Mouse (Mus musculus) urinary bladder, adult 2 months (tissue): ENCODE results near the gene Rimklb. TPM values are rescaled to one million over a fixed set of nuclear protein-coding genes. Genes with fewer than 3 reads are reported as not detected.
"Not testable (repeated sequence)": the region's sequence is repeated elsewhere in the genome, so short reads cannot be mapped to it uniquely, and the experiment has no call there.

Source experiments
- DNase-seq: peaks from one replicate; pipeline ENCODE4 v3.0.0; 2022; ENCODE audit warnings: low spot score
- polyA plus RNA-seq: library from polyadenylated mRNA; depleted of rRNA; stranded (reverse); fragments of >200 nt; gene quantifications from 2 replicates; pipeline ENCODE4 v1.2.3, GENCODE M21; 2012; rRNA removed

Gene Rimklb
- polyA plus RNA-seq: 0.51 and 0.93 TPM in 2 replicates

DNA sequence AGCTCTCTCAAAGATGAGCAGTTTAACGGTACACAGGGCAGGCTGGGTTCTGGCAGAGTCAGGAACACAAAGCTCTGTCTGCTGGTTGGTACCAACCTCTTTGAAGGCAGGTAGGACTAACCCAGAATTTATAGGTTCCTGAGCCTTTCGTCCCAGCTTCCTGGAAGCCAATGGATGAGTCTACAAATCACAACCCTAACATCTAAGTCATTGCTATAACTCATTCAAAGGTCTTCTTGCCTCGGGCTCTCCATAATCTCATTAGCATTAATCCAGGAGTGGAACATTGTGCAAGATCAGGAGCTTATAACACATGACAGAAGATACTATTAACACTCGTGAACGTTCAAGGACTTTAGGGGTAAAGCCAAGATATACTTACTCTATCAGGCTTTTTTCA is at the start of gene Rimklb:
TSS of gene Rimklb (minus strand) at position 101 of the 400 bp plus-strand sequence.
- no peak for DNase-seq

DNA sequence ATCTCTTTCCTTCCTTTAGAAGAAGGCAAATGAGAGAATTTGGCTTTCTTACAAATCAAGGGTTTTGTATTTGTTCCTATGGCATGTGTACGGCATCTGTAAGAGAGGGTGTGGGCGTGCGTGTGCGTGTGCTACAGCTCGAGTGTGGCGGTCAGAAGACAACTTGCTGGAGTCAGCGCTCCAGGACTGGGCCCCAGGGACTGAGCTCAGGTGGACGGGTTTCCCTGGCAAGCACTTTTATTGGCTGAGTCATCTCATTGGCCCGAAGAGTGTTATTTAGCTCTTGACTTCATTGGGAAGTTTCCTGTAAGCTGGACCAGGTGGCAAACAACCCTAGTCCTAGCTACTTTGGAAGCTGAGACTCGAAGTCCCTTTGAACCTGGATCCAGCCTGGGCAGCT is 47.4 kb upstream of the Rimklb start:
- no peak for DNase-seq

DNA sequence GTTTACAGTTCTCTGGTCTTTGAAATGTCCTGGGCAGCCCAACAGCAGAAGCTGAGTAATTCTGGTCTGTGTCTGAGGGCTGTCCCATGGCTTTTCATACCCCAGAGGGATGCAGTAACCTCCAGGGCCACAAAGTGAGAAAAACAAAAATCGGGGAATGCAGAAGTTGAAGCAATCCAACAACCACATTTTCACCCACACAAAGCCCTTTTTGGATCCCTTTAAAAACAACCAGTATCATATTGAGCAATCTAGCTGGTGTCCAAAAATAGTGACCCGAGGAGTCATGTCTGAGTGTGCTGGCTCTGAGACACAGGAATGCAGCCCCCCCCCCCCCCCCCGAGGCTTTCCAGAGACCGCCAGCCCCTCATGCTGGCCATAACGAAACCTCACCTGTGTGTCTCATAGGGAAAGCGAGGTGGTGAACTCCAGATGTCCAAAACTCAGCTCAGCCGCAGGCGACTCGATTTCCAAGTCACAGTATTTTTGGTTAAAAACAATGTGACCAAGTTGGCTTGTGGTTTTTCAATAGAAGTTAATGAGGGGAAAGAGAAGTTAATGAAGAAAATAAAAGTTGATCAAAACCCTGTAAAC is 46.8 kb upstream of the Rimklb start:
- no peak for DNase-seq

DNA sequence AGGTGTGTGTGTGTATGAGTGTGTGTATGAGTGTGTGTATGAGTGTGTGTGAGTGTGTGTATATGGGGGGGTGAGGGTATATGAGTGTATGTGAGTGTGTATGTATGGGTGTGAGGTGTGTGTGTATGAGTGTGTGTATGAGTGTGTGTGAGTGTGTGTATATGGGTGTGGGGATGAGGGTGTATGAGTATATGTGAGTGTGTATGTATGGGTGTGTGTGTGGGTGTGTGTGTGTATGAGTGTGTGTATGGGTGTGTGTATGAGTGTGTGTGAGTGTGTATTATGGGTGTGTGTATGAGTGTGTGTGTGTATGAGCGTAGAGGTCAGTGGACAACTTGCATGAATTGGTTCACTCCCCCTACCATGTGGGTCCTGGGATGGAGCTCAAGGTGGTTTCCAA is 46.1 kb upstream of the Rimklb start:
- no peak for DNase-seq

DNA sequence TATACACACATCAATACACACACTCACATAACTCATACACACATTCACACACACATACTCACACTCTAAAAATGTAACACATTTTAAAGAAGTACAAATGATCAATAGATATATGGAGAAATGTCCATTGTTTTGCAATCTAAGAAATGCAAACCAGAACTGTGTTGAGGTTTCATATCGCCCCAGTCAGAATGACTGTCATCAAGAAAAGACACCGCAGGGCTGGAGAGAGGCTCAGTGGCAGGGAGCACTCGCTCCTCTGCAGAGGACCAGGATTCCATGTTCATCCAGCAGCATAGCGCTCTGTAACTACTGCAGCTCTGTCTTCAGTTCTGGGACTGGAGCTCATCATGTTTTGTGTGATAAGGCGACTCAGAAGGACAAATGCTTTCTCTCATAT is 45.0 kb upstream of the Rimklb start:
- no peak for DNase-seq

DNA sequence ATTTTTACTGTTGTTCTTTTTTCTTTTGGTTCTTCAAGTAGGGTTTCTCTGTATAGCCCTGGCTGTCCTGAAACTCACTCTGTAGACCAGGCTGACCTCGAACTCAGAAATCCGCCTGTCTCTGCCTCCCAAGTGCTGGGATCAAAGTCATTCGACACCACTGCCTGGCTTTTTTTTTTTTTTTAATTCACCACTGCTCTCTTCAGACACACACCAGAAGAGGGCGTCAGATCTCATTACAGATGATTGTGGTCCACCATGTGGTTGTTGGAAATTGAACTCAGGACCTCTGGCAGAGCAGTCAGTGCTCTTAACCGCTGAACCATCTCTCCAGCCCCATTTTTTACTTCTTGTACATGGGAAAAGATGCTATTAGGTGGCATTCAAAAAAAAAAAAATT is 43.9 kb upstream of the Rimklb start:
- not testable (repeated sequence) for DNase-seq

DNA sequence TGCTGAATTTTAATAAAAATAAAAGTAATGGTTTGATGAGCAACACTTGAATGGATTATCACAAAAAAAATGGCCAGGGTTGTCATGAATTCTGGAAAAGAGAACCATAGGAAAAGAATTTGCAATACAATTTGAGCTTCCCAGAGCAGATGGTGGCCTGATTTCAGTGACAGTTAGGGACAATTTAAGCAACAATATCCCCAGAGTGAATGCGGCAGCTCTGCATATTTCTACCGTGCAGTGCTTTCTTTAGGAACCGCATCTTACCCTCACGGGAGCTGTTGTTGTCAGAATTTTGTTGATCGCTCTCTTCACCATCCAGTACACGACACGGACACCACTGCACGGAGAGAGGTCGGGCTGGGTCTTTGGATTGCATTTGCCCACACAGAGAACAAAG is 41.0 kb upstream of the Rimklb start:
- no peak for DNase-seq

DNA sequence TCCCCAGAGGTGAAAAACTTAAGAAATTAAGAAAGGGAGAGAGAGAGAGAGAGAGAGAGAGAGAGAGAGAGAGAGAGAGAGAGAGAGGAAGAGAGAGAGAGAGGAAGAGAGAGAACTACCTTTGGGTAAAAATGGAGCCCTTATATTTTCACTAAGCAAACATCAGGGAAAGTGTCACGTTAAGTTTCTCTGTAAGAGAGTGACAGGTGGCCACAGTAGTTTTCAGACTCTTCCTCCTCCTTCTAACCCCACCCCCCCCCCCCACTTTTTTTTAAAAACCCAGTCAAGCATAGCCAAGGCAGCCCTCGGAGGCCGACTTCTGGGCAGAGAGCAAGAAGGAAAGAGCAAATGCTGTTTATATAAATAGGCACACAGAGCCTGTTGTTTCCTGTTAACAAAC is 35.5 kb upstream of the Rimklb start:
- DNase-seq: no peak

DNA sequence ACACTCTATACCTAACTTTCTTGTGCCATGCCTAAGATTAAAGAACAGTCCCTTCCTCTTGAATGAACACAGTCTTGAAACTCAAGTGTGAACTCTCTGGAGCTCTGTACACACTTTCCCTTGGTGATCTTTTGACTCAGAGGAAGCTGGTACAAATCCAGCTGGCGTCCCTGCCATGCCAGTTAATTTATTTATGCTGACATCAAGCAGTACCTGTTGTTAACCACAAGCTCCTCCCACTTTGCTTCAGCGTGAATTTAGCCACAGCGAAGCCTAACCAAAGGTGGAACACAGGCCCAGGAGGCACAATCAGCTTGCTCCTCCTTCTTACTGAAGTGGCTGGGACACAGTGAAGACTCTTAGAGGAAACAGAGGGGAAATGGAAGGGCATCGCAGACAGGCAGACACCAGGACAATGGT is 34.3 kb upstream of the Rimklb start:
- no peak for DNase-seq

DNA sequence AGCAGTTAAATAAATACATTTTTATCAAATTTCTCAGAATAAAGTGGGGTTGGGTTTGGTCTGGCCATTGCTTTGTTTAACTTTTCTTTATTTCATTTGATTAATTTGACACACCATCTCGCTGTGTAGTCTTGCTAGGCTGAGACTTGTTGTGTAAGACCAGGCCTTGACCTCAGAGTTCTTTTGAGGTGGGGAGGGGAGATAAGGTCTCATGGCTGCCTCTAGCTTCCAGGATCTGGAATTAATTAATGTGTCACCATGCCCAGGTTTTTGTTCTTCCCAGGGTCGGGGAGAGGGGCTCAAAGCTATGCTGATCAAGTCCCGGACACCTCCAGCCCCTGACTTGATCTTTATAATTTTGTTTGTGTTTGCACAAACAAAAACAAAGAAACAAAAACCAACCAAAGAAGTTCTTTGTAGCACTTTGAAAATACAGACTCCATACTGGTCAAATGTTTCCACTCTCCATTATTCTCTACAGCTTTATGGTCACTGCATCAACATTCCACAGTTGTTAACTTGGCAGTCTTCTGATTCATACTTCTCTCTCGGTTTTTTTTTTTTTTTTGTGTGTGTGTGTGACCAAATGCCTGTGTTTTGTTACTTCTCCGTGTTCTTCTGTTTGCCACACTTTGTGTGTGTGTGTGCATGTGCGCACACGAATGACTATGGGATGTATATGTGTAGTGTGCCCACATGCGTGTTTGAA is 33.1 kb upstream of the Rimklb start:
- no peak for DNase-seq

DNA sequence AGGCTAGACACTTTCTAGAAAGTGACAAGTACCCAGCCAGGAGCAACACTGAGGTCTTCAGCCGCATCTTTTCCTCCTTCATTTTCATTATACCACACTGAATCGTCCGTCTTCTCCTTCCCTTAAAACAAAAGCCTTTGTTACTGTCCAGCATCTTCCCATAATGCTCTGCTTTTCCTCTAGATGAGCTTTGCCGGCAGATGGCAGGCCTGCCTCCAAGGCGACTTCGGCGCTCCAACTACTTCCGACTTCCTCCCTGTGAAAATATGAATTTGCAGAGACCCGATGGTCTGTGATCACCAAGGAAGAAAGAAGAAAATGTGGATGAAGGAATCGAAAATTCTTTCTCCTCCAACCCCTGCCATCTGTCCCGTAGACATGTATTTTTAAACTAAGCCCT is 29.6 kb upstream of the Rimklb start:
- DNase-seq: no peak

DNA sequence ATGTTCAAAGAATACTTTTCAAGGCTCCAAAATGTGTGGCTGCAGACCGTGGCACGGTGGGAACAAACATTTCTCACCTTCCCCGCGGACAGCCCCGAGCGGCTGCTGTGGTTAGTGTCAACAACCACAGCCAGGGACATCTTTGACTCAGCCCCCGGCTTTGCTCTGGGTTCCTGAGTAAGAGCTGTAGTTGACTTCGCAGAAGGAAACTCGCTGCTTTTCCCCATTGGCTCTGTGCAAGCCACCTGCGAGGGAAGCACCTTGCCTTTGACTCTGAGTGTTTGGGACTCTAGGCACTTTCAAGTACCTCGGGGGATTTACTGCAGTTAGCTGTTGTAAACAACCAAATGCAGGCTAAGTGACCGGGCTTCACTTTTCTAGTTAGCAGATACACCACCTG is 29.0 kb upstream of the Rimklb start:
- no peak for DNase-seq

DNA sequence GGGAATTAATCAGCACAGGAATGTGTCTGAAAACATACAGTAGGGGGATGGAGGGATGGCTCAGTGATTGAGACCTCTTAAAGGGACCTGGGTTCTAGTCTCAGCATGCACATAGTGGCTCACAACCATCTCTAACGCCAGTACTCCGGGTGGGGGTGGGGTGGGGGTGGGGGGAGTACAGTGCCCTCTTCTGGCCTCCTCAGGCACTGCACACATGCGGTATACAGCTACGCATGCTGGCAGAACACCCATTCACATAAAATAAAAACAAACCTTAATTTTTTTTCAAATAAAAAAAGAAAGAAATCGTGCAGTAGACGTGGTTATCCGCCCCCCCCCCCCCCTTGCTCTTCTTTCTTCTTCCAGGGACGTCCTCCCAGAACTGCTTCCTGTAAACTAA is 24.7 kb upstream of the Rimklb start:
- no peak for DNase-seq

DNA sequence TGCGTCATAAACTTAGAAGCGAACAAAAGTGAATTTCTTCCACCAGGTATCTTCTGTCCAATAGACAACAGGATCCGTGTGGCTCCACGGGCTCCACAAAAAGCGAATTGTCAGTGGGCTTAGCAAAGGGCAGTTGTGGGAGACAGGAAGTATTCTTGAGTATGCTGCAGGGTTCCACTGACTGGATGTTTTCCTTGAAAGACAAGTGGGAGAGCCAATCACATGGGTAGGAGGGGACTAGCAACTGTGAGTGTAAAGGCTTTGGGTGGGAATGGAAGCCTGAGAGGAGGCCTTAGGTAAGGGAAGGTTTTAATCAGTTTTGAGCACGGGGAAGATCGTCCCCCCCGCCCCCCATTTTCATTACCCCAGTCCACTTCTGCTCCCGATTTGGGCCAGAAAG is 24.0 kb upstream of the Rimklb start:
- DNase-seq: no peak

DNA sequence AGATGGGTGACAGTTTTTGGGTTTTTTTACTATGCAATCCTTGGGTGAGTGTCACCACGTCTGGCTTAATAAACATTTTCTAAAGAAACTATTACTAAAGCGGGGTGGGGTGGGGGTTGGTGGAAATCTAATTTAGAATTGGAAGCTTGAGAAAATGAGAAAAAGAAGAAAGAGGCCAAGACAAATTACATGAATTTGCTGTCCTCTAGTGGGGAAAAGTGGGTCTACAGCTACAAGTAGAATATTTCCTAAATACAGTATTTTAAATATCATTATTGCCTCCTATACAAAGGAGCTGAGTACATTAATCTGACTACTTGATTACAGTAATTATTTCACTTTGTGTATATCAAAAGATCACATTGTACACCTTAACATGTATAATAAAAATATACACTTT is 20.8 kb upstream of the Rimklb start:
- DNase-seq: no peak

DNA sequence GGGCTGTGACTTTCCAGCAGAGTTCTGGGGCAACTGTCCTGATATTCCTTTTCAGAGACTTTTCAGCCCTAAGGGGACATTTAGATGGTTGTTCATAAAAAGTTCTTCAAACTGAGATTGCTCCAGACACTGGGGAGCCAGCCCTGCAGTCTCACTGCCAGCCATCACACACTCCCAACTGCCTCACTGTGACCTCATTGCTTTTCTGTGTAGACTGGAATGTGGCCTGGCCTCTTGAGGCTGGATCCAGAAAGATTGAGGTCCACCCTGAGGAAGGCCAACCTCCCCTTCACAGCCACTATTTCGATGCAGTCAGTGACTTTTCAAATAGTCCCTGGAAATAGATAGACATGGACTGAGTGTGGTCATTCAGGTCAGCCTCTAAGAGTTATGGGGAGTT is 19.1 kb upstream of the Rimklb start:
- no peak for DNase-seq

DNA sequence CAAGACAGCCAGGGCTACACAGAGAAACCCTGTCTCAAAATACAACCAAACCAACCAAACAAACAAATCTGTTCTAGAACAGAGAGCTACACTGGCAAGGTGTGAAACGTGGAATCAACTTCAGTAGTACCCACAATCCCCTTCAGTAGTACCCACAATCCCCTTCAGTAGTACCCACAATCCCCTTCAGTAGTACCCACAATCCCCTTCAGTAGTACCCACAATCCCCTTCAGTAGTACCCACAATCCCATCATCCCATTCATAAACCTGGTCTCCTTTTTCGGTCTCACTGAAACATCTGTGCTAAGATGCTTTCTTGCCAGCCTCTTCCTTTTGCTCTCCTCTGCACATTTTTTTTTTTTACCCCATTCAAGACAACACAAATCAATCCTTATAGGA is 17.2 kb upstream of the Rimklb start:
- DNase-seq: not testable (repeated sequence)

DNA sequence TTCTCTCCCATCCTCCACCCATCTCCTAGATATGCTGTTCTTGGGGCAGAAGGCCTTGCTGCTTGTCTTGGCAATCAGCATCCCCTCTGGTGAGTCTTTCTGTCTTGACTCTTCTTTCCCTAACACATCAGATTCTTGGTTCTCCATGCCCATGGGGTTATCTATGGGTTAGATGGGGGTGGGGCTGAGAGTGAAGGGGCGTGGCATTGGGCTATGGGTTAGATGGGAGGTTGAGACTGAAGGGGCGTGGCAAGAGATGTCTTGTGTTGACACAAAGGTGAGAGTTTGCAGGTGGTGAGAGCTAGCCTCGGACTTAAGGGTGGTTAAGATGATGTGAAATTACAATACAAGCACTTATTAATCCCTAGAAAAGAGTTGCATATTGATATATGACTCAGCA is 15.8 kb upstream of the Rimklb start:
- no peak for DNase-seq

DNA sequence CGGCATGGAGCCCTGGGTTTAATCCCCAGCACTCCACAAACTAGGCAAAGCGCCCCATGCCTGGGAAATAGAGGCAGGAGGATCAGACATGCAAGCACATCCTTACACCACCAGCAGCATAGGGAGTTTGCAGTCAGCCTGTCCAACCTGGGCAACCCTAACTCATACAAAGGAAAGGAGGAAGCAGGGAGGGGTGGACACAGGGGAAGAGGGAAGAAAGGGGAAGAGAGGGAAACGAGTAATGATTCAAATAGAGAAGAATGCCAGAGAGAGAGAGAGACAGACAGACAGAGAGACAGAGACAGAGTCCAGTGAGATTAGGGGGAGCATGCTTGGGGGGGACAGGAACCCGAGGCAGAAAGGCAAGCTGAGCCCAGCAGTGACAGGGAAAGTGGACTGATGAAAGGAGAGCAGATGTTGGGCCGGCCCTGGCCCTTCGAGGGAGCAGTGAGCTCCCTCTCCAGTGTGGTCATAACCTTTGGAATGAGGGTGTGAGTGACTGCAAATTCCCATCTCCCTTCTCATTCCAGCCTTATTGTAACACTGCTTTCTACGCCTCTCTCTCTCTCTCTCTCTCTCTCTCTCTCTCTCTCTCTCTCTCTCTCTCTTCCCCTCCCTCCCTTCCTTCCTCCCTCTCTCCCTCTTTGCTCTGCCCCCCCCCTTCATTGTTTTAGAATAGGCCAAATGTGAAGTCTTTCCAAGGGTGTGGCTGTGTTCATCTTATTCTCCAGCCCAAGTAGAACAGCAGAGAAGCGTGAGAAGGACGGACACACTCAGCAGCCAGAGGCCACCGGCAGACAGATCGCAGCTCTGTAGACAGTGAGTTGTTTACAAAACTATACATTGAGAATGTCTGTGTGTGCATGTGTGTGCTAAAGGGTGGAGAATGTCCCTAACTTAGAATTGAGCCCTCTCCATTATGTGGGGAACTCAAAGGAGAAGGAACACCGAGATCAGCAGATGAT is 14.6 kb upstream of the Rimklb start:
- DNase-seq: no peak

DNA sequence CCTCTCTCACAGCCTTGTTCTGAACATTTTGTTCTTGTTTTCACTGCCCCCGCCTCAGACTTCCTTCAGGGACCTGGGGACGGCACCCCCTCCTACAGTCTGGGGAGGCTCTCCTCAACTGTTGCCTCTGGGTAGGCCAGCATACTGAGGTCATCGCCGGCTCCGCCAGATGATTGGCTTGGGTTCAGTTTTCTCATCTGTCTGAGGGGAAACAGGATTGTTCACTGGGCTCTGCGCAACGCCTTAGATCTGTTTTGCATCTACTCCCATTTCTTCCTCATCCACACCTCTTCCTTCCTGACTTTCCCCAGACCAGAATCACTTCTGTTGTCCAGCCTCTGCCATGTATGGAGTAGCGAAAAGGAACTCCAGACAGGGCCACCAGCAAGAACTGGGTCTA is 9.9 kb upstream of the Rimklb start:
- no peak for DNase-seq

DNA sequence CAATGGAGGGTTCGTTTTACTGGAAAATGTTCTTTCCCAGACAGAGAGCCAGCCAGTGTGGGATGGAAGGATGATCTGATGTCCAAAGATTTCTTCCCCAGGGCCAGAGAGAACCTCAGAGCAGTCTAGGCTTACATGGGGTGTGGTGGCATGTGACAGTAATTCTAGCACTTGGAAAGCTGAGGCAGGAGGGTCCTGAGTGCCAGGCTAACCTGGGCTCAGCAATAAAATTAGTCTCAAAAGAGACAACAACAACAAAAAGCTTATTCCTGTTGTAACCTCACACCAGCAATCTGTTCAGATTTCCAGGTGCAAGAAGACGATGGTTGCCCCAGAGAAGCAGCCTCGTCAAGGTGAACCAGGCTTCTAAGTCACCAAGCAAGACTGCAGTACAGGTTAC is 7.0 kb upstream of the Rimklb start, which contains the start of gene Mfap5:
TSS of gene Mfap5 (plus strand) at position 301 of the 400 bp plus-strand sequence.
- DNase-seq: no peak

DNA sequence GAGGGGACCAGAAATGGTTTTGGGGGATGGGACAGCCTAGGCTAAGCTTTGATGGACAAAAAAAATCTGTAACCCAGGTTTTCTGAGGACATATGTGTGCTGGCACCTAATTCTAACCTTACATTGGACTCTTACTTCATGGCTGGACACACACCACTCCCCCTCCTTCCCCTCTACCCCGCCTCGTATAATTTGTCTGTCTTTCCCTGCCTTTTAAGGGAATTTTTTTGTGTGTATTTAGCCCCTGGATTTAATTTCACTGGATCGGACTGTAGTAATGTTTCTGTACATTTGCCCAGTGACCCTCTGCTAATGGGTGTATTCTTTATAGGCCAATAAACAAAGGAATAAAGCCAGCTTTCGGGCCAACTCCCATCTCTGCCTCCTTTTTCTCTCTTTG is 6.5 kb upstream of the Rimklb start:
- DNase-seq: no peak

DNA sequence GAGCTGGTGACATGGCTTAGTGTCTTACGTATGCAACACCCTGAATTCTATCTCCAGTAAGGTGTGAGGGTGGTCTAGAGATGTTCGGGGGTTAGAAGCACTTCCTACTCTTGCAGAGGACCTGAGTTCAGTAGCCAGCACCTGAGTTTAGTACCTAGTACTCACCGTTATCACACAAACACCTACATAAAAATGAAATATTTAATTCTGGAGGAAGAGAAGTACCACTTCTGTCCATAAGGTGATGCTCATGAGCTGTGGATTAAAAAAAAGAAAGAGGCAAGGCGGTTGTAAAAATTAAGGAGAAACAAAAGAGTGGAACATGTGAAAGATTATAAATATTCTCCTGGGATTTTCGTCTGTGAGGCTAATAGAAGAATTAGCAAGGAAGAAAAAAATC is 2.1 kb downstream of the Rimklb start:
- no peak for DNase-seq
